8 mouse cellular contexts compared by ENCODE assay signal in genomic region chr15:86182646-86183045, GRCm38 (mm10). TPM values are rescaled to one million over a fixed set of nuclear protein-coding genes. Genes with fewer than 3 reads are reported as not detected.
DNase-seq lines count a peak whose midpoint lies in the region; ATAC-seq and TF ChIP-seq lines count a peak whose summit lies in the region.

No protein-coding gene starts in this region.

- TF ChIP-seq CTCF in testis, adult 2 months (IDR thresholded peaks at IDR 0.05; ENCODE audit: control insufficient read depth, insufficient read depth, insufficient replicate concordance, low read depth, low read length) = no peak

- peak; percentile 63 for DNase-seq in cerebellum, adult 11-12 months
- DNase-seq in cerebellum, adult 11 months = no peak
- no peak for DNase-seq in testis, postnatal 10 days (ENCODE audit: low spot score)
- DNase-seq in lung, postnatal 10 days = peak; percentile 78
- DNase-seq in spleen, postnatal 4 days (ENCODE audit: low spot score in 2 of 2) = peak; percentile 70 to 82
- DNase-seq in ovary, postnatal 10 days (ENCODE audit: low spot score) = no peak

- no peak overlapping the region for H3K9ac ChIP-seq in hindbrain, embryonic 16.5 days (ENCODE audit: low read depth, low read length)

- no peaks in the 10 kb centered on the region for H3K36me3 ChIP-seq in testis, adult 2 months (ENCODE audit: control insufficient read depth, insufficient read depth, low read length)
- H3K36me3 ChIP-seq in hindbrain, embryonic 16.5 days (ENCODE audit: control insufficient read depth, insufficient read depth, low read length) = no peaks in the 10 kb centered on the region

- no peak for ATAC-seq in hindbrain, embryonic 16.5 days

- H3K27me3 ChIP-seq in testis, adult 2 months (ENCODE audit: control insufficient read depth, insufficient read depth, low read length) = no peaks in the 10 kb centered on the region
- no peaks in the 10 kb centered on the region for H3K27me3 ChIP-seq in hindbrain, embryonic 16.5 days (replicated peaks; ENCODE audit: control insufficient read depth, insufficient read depth, low read length)

- H3K4me3 ChIP-seq in testis, adult 2 months (ENCODE audit: control insufficient read depth, low read depth, low read length) = no peak overlapping the region
- no peak overlapping the region for H3K4me3 ChIP-seq in hindbrain, embryonic 16.5 days (ENCODE audit: low read length)

- peaks cover 19% of the 10 kb centered on the region for H3K4me1 ChIP-seq in testis, adult 2 months (ENCODE audit: control insufficient read depth, insufficient read depth, low read length)
- H3K4me1 ChIP-seq in hindbrain, embryonic 16.5 days (ENCODE audit: control insufficient read depth, insufficient read depth, low read depth, low read length) = peaks cover 27% of the 10 kb centered on the region

- H3K9me3 ChIP-seq in hindbrain, embryonic 16.5 days (ENCODE audit: control insufficient read depth, low read length) = no peaks in the 10 kb centered on the region

- H3K27ac ChIP-seq in testis, adult 2 months (ENCODE audit: control insufficient read depth, insufficient read depth, low read depth, low read length) = peak overlapping the region; percentile 40; the same call in 1 of the 2 replicates
- H3K27ac ChIP-seq in hindbrain, embryonic 16.5 days (ENCODE audit: low read depth, low read length) = 0 out of 2 replicates have a peak overlapping the region, but pooled peaks have one; percentile 31

- no peak overlapping the region for H3K4me2 ChIP-seq in hindbrain, embryonic 16.5 days (ENCODE audit: low read length)

- 46% methylated on average over 13 of the region's 13 CpGs for WGBS in hindbrain, embryonic 16.5 days

- TF ChIP-seq POLR2A in testis, adult 2 months (IDR thresholded peaks at IDR 0.05; ENCODE audit: control insufficient read depth, low read depth, low read length) = no peak

RNA-seq across cellular contexts. Expression of gene Cerk, which starts 3.3 kb away (rescaled TPM):
- 61.5 and 61.7 TPM in 2 replicates for polyA plus RNA-seq in testis, adult 2 months (2012; rRNA removed)
- 25.3 and 27.6 TPM in 2 replicates for polyA plus RNA-seq in hindbrain, embryonic 16.5 days (2015; fragmentation: Nextera tagmentation; extraction: Ambion mirVana)

RNA-seq across cellular contexts. Expression of gene Tbc1d22a, which starts 31.6 kb away (rescaled TPM):
- 19.5 and 23.0 TPM in 2 replicates for polyA plus RNA-seq in testis, adult 2 months (2012; rRNA removed)
- 12.6 and 13.2 TPM in 2 replicates for polyA plus RNA-seq in hindbrain, embryonic 16.5 days (2015; fragmentation: Nextera tagmentation; extraction: Ambion mirVana)

Comparison
In these comparisons a context has a peak if more than half of its experiments do, and no peak if none do; other contexts are left out.
1. DNase-seq: peak in cerebellum, adult 11-12 months (single experiment), lung, postnatal 10 days (single experiment) and spleen, postnatal 4 days (2 of 2); none in cerebellum, adult 11 months (single experiment), testis, postnatal 10 days (single experiment) and ovary, postnatal 10 days (single experiment).